Mouse (Mus musculus) liver (tissue): ENCODE results near the gene Loxl3.

ENCODE experiments used
- DNase-seq: peaks from one replicate; pipeline ENCODE4 v3.0.0-alpha.2; 2020; ENCODE audit warnings: mixed read lengths

Gene Loxl3

GRCm38 (mm10) chr6:83019044-83019443 is 14.9 kb upstream of the Loxl3 start:
- DNase-seq, result peak; percentile 61

DNA sequence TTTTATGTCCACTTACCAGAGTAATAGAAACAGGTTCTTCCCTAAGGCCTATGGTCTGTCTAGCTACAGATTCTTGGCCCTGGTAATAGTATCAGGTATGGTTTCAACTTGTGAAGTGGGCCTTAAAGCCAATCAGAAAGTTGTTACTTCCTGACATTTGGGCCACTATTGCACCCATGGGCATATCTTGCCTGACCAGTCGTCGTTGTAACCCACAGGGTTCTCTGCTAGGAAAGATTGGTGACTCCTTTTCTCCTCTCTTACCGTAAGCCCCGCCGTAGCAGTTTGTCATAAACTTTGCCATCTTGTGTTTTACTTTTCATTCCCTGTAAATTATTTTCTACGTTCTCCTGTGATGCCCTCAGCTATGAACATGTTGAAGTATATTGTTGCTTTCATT is 13.9 kb upstream of the Loxl3 start:
- DNase-seq, result peak; percentile 65

- DNase-seq, result no peak
These were observed 13.0 kb upstream of the Loxl3 start for GRCm38 (mm10) chr6:83020836-83021593.

GRCm38 (mm10) chr6:83023008-83023407 is 11.0 kb upstream of the Loxl3 start:
- peak; percentile 66 for DNase-seq

- no peak for DNase-seq
These were observed 10.2 kb upstream of the Loxl3 start for GRCm38 (mm10) chr6:83023786-83024185.

- no peak for DNase-seq
These were observed 9.6 kb upstream of the Loxl3 start for GRCm38 (mm10) chr6:83024421-83024820.

GRCm38 (mm10) chr6:83025221-83025620 is 8.8 kb upstream of the Loxl3 start:
- no peak for DNase-seq

DNA sequence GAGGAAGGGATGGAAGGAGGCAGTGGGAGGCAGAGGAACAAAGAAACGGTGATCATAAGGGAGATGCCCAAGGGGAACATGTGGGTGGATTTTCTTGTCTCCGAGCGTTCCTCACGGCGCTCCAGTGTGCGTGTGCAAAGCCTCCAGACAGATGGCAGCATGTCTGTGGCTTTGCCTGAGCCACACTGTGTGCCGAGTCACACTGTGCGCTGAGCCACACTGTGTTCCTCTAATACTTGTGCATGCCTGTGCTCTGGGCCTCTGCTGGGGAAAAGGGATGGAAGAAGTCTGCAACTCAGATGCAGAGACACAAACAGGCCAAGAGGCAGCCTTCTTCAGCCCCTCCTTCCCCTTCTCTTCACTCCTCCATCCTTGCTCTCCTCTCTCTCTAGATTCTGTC is 6.7 kb upstream of the Loxl3 start:
- no peak for DNase-seq

DNA sequence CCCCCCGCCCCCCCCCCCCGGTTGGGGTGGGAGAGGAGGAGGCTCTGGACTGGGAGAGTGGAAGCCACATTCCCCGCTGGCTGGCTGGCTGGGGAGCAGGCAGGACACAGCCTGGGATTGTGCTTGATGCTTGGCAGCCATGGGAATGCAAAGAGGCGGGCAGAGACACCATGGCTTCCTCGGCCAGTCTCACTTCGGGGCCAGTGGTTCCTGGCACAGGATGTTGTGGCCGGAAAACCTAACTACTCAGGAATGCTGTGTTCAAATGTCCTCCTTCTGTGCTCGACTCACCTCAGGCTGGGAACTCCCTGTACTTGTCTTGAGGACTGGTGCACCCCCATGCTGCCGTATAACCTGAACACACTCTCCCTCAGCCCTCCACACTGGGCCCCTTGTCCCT is 6.3 kb upstream of the Loxl3 start:
- no peak for DNase-seq

DNA sequence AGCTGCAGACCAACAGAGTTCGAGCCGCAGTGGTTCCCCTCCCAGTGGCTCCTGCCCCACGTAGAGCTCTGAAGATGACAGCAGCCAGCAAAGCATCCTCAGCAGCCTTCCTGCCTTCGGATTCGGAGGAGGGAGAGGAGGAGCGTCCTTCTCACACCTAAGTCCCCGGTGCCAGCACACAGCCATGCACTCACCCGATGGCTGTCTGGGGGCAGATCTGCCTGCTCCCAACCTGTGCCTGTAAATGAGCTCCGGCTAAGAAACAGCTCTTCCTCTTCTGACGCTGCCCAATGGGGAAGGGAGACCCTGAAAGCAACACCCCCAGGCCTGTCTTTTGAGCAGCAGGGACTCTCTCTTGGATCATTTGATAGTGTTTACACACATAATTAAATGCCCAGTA is 4.2 kb upstream of the Loxl3 start:
- no peak for DNase-seq

GRCm38 (mm10) chr6:83031111-83031510 is 2.9 kb upstream of the Loxl3 start:
- no peak for DNase-seq

- no peak for DNase-seq
These were observed 1.9 kb upstream of the Loxl3 start for GRCm38 (mm10) chr6:83031921-83032590.

DNA sequence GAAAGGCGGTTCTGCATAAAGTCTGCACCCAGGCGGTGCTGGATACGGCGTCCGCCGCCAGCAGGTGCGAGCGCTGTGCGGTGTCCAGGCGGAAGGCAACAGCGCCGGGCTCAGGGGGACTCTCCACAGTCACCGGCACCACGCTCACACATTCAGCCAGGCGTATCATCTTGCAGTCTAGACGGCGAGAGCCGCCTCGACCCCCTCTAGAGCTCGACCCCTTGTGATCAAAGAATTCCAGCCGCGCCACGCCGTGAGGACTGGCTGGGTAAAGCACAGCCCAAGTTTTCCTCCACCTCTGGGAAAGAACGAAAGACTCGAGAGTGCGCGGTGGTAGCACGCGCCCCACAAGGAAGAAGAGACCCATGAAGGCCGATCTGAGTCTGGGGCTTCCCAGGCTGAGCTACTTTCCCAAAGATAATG is 1.2 kb upstream of the Loxl3 start:
- DNase-seq, result peak; percentile 77

DNA sequence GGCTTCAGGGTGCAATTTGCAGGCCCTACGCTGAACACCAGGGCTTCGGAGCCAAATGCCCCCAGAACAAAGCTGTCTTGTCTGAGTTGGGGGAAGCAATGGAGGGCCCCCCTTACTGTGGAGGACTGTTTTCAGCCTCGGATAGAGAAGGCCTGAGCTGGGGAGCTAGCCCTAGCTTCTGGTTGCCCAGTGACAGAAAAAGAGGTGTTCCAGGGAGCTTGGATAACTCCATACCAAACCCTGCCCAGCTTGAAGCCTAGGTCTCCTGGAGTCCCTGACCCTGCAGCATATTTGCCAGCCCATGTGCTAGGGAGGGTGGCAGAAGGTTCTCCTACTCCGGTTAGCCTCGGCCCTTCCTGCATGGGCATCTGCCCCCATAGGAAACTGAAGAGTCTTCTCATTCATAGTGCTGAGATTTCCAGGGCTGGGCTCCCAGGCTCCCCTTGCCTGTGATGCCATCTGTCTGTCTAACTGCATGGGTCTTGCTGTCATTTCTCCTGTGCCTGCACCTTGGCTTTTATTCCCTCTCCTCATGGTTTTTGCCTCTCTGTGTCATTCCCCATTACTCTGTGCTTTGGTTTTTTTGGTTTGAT is 586 bp downstream of the Loxl3 start:
- no peak for DNase-seq

DNA sequence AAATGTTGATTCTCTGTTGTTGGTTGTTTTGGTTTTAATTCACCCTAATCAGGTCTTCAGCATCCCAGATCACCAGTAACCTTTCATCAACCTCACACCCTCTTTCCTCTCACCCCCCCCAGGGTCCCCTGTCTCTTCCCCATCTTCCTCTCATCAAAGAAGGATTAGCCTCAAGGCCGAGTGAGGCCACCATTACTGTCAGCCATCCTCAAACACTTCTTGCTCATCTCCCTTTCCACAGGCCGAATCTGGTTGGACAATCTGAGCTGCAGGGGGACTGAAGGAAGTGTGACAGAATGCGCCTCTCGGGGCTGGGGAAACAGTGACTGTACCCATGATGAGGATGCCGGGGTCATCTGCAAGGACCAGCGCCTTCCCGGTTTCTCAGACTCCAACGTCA is 3.2 kb downstream of the Loxl3 start:
- DNase-seq, result no peak

GRCm38 (mm10) chr6:83038496-83039012 is 4.6 kb downstream of the Loxl3 start:
- DNase-seq, result peak; percentile 95

DNA sequence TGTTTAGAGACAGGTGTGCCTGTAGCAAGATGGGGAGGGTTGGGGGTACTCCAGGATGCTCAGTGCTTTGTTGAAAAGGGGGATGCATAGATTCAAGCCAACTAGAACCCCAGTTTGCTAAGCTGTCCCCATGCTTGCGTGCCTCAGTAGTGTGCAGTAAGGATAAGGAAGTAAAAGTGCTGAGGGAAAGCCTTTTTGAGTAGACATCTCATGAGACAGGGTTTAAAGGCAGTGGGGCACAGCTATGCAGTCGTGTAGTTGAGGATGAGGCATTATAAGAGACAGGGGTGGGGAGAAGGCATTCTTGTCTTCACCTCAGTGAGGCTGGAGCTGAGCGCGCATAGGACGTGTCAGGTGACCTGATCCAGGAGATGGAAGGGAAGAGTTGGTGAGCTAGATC is 6.6 kb downstream of the Loxl3 start:
- no peak for DNase-seq

GRCm38 (mm10) chr6:83043561-83043960 is 9.6 kb downstream of the Loxl3 start:
- no peak for DNase-seq

- DNase-seq, result no peak
These were observed 10.0 kb downstream of the Loxl3 start for GRCm38 (mm10) chr6:83043993-83044392.

- DNase-seq, result no peak
These were observed 10.8 kb downstream of the Loxl3 start for GRCm38 (mm10) chr6:83044742-83045141.

- no peak for DNase-seq
These were observed 15.4 kb downstream of the Loxl3 start for GRCm38 (mm10) chr6:83049367-83049766.

GRCm38 (mm10) chr6:83053136-83053960 is 19.4 kb downstream of the Loxl3 start:
- peak; percentile 70 for DNase-seq
